Mouse (Mus musculus) embryonic facial prominence, embryonic 10.5 days (tissue): ENCODE measurements at regions not wholly inside any gene's neighbourhood (a gene's known extent, or its start where the extent isn't known, plus 50 kb on each side); places are given as distances from the start of the nearest gene placed in this dataset.
"Not testable (repeated sequence)": the region's sequence is repeated elsewhere in the genome, so short reads cannot be mapped to it uniquely, and the experiment has no call there.

Experiments
- DNase-seq: peaks from one replicate; pipeline ENCODE4 v3.0.0-alpha.2; 2017; ENCODE audit warnings: low spot score
- H3K27ac ChIP-seq: fragments of 300-500 bp; sonication (generic); replicated peaks from 2 replicates; pipeline ENCODE4 v1.5.1; 2016; ENCODE audit warnings: mild to moderate bottlenecking
- H3K27me3 ChIP-seq: fragments of 300-500 bp; sonication (generic); replicated peaks from 2 replicates; pipeline ENCODE4 v1.6.1; 2016; ENCODE audit warnings: low read depth, mild to moderate bottlenecking; ENCODE audit not compliant: poor library complexity, severe bottlenecking
- H3K36me3 ChIP-seq: fragments of 300-500 bp; sonication (generic); replicated peaks from 2 replicates; pipeline ENCODE4 v1.6.1; 2016; ENCODE audit warnings: mild to moderate bottlenecking, moderate library complexity
- H3K4me1 ChIP-seq: fragments of 300-500 bp; sonication (generic); 2 replicates; pipeline ENCODE4 v1.6.1; 2016
- H3K4me3 ChIP-seq: fragments of 300-500 bp; sonication (generic); 2 replicates; pipeline ENCODE4 v1.5.1; 2016; ENCODE audit warnings: mild to moderate bottlenecking, moderate library complexity
- H3K9me3 ChIP-seq: fragments of 300-500 bp; sonication (generic); 2 replicates; pipeline ENCODE4 v1.6.1; 2016; ENCODE audit warnings: mild to moderate bottlenecking
- WGBS: fragments of 180-500 bp; shearing (Covaris S2); methylation state at CpG from one replicate; pipeline ENCODE4 v1.1.7; 2016; 5-methylcytosine and 5-hydroxymethylcytosine counted together

GRCm38 (mm10) chr2:168424277-168425099, 143.0 kb upstream of the Kcng1 start:
- Histone ChIP-seq H3K9me3 (peaks cover 9% of the 10 kb centered on the region), H3K27me3 (peaks cover 6% of the 10 kb centered on the region; the same call in 1 of the 2 replicates), H3K4me3 (no peak overlapping the region), H3K27ac (no peak overlapping the region), H3K4me1 (peaks cover 13% of the 10 kb centered on the region), H3K36me3 (no peaks in the 10 kb centered on the region)
- peak; percentile 34 for DNase-seq
- WGBS = 79% methylated on average over 20 of the region's 20 CpGs

GRCm38 (mm10) chr2:168423551-168423950, 142.0 kb upstream of the Kcng1 start:
- H3K27ac ChIP-seq = no peak overlapping the region
- DNase-seq = peak; percentile 43
- H3K9me3 ChIP-seq = peaks cover 8% of the 10 kb centered on the region
- no peak overlapping the region for H3K4me3 ChIP-seq
- no peaks in the 10 kb centered on the region for H3K36me3 ChIP-seq
- 62% methylated on average over 6 of the region's 6 CpGs for WGBS
- peaks cover 6% of the 10 kb centered on the region; the same call in 1 of the 2 replicates for H3K27me3 ChIP-seq
- H3K4me1 ChIP-seq = peaks cover 13% of the 10 kb centered on the region

GRCm38 (mm10) chr2:168415140-168415539, 133.6 kb upstream of the Kcng1 start:
- 30% methylated on average over 17 of the region's 17 CpGs for WGBS

GRCm38 (mm10) chr2:168414110-168414872, 132.8 kb upstream of the Kcng1 start:
- 87% methylated on average over 18 of the region's 18 CpGs for WGBS
- Histone ChIP-seq H3K36me3 (no peaks in the 10 kb centered on the region), H3K9me3 (no peaks in the 10 kb centered on the region), H3K27ac (no peak overlapping the region), H3K27me3 (0 out of 2 replicates have a peak, but pooled peaks cover 8% of the 10 kb centered on the region), H3K4me3 (no peak overlapping the region), H3K4me1 (no peaks in the 10 kb centered on the region)
- no peak for DNase-seq

More at GRCm38 (mm10) chr2:168415140-168415539, 133.6 kb upstream of the Kcng1 start:
- H3K9me3 ChIP-seq = no peaks in the 10 kb centered on the region
- no peaks in the 10 kb centered on the region for H3K4me1 ChIP-seq
- DNase-seq = peak; percentile 56
- no peak overlapping the region for H3K4me3 ChIP-seq
- H3K36me3 ChIP-seq = no peaks in the 10 kb centered on the region
- 0 out of 2 replicates have a peak, but pooled peaks cover 8% of the 10 kb centered on the region for H3K27me3 ChIP-seq
- H3K27ac ChIP-seq = no peak overlapping the region

GRCm38 (mm10) chr2:168412853-168413252, 131.3 kb upstream of the Kcng1 start:
- peak; percentile 53 for DNase-seq
- WGBS = 53% methylated on average over 6 of the region's 6 CpGs
- H3K27me3 ChIP-seq = 0 out of 2 replicates have a peak, but pooled peaks cover 8% of the 10 kb centered on the region
- H3K4me1 ChIP-seq = no peaks in the 10 kb centered on the region
- no peak overlapping the region for H3K4me3 ChIP-seq
- H3K36me3 ChIP-seq = no peaks in the 10 kb centered on the region
- H3K9me3 ChIP-seq = no peaks in the 10 kb centered on the region
- H3K27ac ChIP-seq = no peak overlapping the region

GRCm38 (mm10) chr2:168402782-168403513, 121.4 kb upstream of the Kcng1 start:
- no peak for DNase-seq
- Histone ChIP-seq H3K27ac (no peak overlapping the region), H3K36me3 (no peaks in the 10 kb centered on the region), H3K9me3 (no peaks in the 10 kb centered on the region), H3K27me3 (no peaks in the 10 kb centered on the region), H3K4me3 (no peak overlapping the region), H3K4me1 (no peaks in the 10 kb centered on the region; the same call in 1 of the 2 replicates)
- WGBS = 55% methylated on average over 16 of the region's 16 CpGs

GRCm38 (mm10) chr2:168399088-168399709, 117.7 kb upstream of the Kcng1 start:
- no peaks in the 10 kb centered on the region for H3K9me3 ChIP-seq
- no peak overlapping the region for H3K27ac ChIP-seq
- no peak for DNase-seq
- no peaks in the 10 kb centered on the region for H3K36me3 ChIP-seq
- 82% methylated on average over 14 of the region's 14 CpGs for WGBS
- 0 out of 2 replicates have a peak, but pooled peaks cover 5% of the 10 kb centered on the region for H3K27me3 ChIP-seq
- H3K4me3 ChIP-seq = no peak overlapping the region
- H3K4me1 ChIP-seq = peaks cover 19% of the 10 kb centered on the region

- H3K9me3 ChIP-seq = no peaks in the 10 kb centered on the region
- no peak overlapping the region for H3K4me3 ChIP-seq
- 57% methylated on average over 3 of the region's 3 CpGs for WGBS
- 0 out of 2 replicates have a peak, but pooled peaks cover 5% of the 10 kb centered on the region for H3K27me3 ChIP-seq
- DNase-seq = no peak
- H3K36me3 ChIP-seq = no peaks in the 10 kb centered on the region
- H3K4me1 ChIP-seq = peaks cover 19% of the 10 kb centered on the region
- no peak overlapping the region for H3K27ac ChIP-seq
These were observed 114.8 kb upstream of the Kcng1 start for GRCm38 (mm10) chr2:168396316-168396715.

- Histone ChIP-seq H3K9me3 (no peaks in the 10 kb centered on the region), H3K4me1 (peaks cover 19% of the 10 kb centered on the region), H3K27ac (no peak overlapping the region), H3K36me3 (no peaks in the 10 kb centered on the region), H3K4me3 (no peak overlapping the region), H3K27me3 (0 out of 2 replicates have a peak, but pooled peaks cover 5% of the 10 kb centered on the region)
- no peak for DNase-seq
- 95% methylated on average over 18 of the region's 18 CpGs for WGBS
These were observed 111.8 kb upstream of the Kcng1 start for GRCm38 (mm10) chr2:168393341-168393740.

GRCm38 (mm10) chr2:168392171-168392570, 110.6 kb upstream of the Kcng1 start:
- not testable (repeated sequence) for H3K27ac ChIP-seq, H3K9me3 ChIP-seq, H3K4me3 ChIP-seq, H3K27me3 ChIP-seq, H3K36me3 ChIP-seq, DNase-seq
- 92% methylated on average over 3 of the region's 3 CpGs for WGBS
- H3K4me1 ChIP-seq = peaks cover 19% of the 10 kb centered on the region

- peaks cover 11% of the 10 kb centered on the region; the same call in 1 of the 2 replicates for H3K9me3 ChIP-seq
- no peaks in the 10 kb centered on the region for H3K36me3 ChIP-seq
- H3K4me3 ChIP-seq = no peak overlapping the region
- no peak for DNase-seq
- 79% methylated on average over 5 of the region's 5 CpGs for WGBS
- H3K27ac ChIP-seq = no peak overlapping the region
- no peaks in the 10 kb centered on the region for H3K27me3 ChIP-seq
- H3K4me1 ChIP-seq = no peaks in the 10 kb centered on the region
These were observed 99.1 kb upstream of the Kcng1 start for GRCm38 (mm10) chr2:168380606-168381005.

- Histone ChIP-seq H3K4me3 (no peak overlapping the region), H3K36me3 (no peaks in the 10 kb centered on the region), H3K4me1 (peaks cover 11% of the 10 kb centered on the region), H3K9me3 (peaks cover 18% of the 10 kb centered on the region), H3K27me3 (no peaks in the 10 kb centered on the region), H3K27ac (no peak overlapping the region)
- no peak for DNase-seq
- 87% methylated on average over 5 of the region's 5 CpGs for WGBS
These were observed 90.8 kb upstream of the Kcng1 start for GRCm38 (mm10) chr2:168372356-168372755.
